Mouse (Mus musculus) embryonic stem cell, embryonic (primary cell): ENCODE measurements around the gene Slc26a10.
"Not testable (repeated sequence)": the region's sequence is repeated elsewhere in the genome, so short reads cannot be mapped to it uniquely, and the experiment has no call there.

Experiments
- CTCF ChIA-PET, 4 experiments: fragments of 300-600 bp in 2 of 4; fragments of 350-600 bp in 2 of 4; sonication (Branson Sonifier 250); formaldehyde crosslinking; loops; one replicate each; lab custom pipeline; 2022; ENCODE audit warnings: inconsistent platforms in 2 of 4; lab: Charles Lee
- POLR2A ChIA-PET, 4 experiments: fragments of 300-600 bp in 2 of 4; fragments of 350-600 bp in 2 of 4; sonication (Branson Sonifier 250); formaldehyde crosslinking; loops; one replicate each; lab custom pipeline; 2022; ENCODE audit warnings: antibody characterized with exemption in 4 of 4, inconsistent platforms in 1 of 4; lab: Charles Lee

Slc26a10 gene

DNA sequence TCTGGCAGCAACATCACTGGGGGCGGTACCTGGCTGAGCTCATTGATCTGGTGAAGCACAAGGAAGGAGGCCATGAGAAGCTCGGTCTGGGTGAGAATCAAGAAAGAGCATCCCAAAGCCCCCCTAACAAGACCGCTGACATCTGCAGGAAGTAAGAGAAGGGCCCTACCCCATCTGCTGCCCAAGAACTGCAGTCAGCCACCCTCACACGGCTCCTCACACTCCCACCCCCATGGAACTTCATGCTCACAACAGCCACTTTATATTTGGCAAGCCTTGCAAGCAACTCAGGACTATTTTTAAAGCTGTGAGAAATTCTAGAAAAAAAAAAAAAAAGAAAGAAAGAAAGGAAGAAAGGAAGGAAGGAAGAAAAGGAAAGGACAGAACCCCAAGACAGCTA is 28.5 kb upstream of the Slc26a10 start:
- ChIA-PET CTCF (interaction anchor here in 3 of 4 experiments (0.6 to 1.5 kb wide), 6 partner anchors 22 to 202 kb away, joined by 3 to 4 read pairs (median 3); no protein-coding TSS in a partner anchor), POLR2A (interaction anchor here in 3 of 4 experiments (0.6 to 5.0 kb wide), 49 partner anchors 8 to 828 kb away, joined by 3 to 71 read pairs (median 5); partner anchors contain the start of genes Arhgef25 (in 2 of the 3), Dctn2 (in 1 of the 3) and Os9 (in 1 of the 3))

DNA sequence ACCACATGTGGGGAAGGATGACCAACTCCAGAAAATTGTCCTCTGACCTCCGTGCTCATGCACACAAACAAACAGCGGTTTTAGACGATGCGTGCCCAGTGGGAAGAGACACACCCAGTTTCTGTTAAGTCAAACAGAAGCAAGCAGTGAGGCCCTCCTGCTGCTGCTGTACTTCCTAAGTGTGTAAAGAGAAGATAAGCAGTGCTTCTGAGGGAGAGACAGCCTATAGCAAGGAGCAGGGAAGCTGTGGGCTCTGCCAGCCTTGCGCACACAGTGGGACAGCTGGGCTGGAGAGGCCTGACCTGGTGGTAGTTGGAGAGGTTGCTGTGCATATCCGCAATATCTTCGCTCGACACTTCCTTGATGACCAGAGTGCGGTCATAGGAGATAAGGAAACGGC is 24.9 kb upstream of the Slc26a10 start:
- CTCF ChIA-PET: interaction anchor here in 3 of 4 experiments (0.6 to 1.2 kb wide), 3 partner anchors 18 to 1476 kb away, joined by 4 to 8 read pairs (median 8); partner anchors contain the start of gene Slc26a10 (in 1 of the 3)

DNA sequence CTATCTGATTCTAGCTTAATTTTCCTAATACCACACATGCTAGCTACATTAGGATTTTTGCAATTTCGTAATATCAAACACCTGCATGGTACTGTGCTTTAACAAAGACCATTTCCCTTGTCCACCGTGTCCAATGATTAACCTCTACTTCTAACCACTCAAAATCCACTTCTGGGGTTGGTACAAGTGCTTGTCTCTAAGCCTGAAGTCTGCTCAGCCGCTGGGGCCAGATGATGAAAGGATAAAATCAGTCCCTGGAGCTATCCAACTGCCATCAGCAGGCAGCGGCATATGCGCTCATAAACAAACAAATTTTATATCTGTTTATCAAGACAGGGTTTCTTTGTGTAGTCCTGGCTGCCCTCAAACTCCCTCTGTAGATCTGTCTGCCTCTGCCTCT is 24.1 kb upstream of the Slc26a10 start:
- POLR2A ChIA-PET: interaction anchor here in 3 of 4 experiments (0.7 to 2.2 kb wide), 9 partner anchors 10 to 52 kb away, joined by 3 to 14 read pairs (median 5); no protein-coding TSS in a partner anchor
- CTCF ChIA-PET: no interaction called here

More for the DNA sequence above, 24.9 kb upstream of the Slc26a10 start:
- POLR2A ChIA-PET: interaction anchor here in 2 of 4 experiments (0.6 to 1.0 kb wide), 2 partner anchors 11 to 15 kb away, joined by 3 read pairs; no protein-coding TSS in a partner anchor

DNA sequence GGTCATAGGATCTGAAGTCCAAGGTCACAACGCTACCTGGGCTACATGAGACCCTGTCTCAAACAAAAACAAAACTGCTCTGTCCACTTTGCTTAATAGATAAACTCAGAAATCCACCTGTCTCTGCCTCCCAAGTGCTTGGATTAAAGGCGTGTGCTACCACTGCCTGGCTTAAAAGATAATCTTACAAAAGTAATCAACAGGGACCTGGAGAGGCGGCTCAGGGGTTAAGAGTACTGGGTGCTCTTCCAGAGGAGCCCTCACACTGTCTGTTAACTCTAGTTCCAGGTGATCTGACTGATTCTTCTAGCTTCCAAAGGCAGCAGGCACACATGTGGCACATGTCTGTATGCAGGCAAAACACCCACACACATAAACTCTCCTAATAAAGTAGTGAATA is 22.7 kb upstream of the Slc26a10 start:
- ChIA-PET CTCF (interaction anchor here in 1 of 4 experiments (1.0 kb wide), 1 partner anchor 82 kb away, joined by 3 read pairs; the partner anchor contains the start of gene Os9), POLR2A (interaction anchor here in 3 of 4 experiments (0.6 to 7.9 kb wide), 12 partner anchors 7 to 388 kb away, joined by 3 to 71 read pairs (median 5); partner anchors contain the start of genes Pip4k2c (in 3 of the 3) and Slc26a10 (in 1 of the 3))

DNA sequence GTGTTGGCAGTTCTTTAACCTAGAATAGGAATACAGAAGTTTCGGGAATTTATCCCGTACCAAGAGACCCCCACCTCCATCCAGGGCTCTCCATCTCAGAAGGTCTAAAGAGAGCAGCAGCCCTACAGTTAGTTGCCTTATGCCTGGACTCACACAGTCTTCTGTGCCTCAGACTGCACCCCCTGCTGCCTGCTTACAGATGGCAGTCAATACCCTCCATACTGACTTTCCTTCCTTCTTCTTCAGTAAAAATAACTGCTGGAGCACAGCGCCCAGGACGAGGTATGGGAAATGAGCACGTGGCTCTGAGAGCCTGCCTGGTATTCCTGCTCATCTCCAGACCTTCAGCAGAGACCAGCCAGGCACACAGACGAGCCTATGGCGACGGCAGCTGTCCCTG is 19.8 kb upstream of the Slc26a10 start:
- ChIA-PET POLR2A (interaction anchor here in 2 of 4 experiments (1.0 to 7.9 kb wide), 4 partner anchors 10 to 134 kb away, joined by 3 to 71 read pairs (median 22); partner anchors contain the start of gene Pip4k2c (in 2 of the 2)), CTCF (interaction anchor here in 2 of 4 experiments (0.5 to 0.6 kb wide), 2 partner anchors 214 to 1073 kb away, joined by 4 to 6 read pairs; no protein-coding TSS in a partner anchor)

DNA sequence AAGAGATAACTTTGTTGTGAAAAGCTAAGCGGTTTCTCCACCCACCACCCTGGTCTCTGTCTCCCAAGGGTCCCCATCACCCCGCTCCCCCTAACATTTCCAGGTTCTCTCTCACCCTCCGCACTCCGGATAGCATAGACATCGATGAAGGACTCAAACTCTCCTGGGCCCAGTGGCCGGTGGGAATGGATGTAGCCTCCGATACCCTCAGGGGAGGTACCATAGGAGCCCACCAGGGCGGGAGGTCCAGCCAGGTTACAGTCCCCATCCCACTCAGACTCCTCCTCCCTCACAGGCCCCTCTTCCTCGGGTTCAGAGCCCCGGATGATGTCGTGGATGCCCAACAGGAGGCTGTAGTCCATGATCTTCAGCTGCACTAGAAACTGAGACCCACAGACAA is 19.0 kb upstream of the Slc26a10 start:
- ChIA-PET CTCF (interaction anchor here in 1 of 4 experiments (1.1 kb wide), 1 partner anchor 22 kb away, joined by 3 read pairs; no protein-coding TSS in a partner anchor), POLR2A (interaction anchor here in 2 of 4 experiments (1.0 to 7.9 kb wide), 7 partner anchors 9 to 135 kb away, joined by 3 to 71 read pairs (median 4); partner anchors contain the start of genes Pip4k2c (in 2 of the 2) and Arhgef25 (in 1 of the 2))

DNA sequence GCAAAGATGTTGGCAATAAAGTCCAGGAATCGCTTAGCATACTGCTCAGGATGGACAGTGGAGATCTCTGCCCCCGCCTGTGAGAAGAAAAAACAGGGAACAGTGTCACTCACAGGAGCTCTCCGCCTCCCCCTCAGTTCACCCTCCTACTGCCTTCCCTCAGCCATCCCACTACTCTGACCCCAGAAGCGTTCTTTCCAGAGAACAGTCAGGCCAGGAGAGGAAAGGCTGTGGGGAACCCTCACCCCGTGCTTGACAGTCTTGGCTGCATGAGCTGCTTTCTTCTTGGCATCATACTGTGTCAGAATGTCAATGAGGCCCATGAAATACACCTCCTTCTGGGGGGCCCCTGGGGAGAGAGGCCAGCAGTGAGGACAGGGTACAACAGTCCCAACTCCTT is 18.6 kb upstream of the Slc26a10 start:
- ChIA-PET CTCF (interaction anchor here in 1 of 4 experiments (0.7 to 1.1 kb wide), 2 partner anchors 22 to 83 kb away, joined by 3 read pairs; no protein-coding TSS in a partner anchor), POLR2A (interaction anchor here in 2 of 4 experiments (1.0 to 7.9 kb wide), 8 partner anchors 9 to 79 kb away, joined by 3 to 71 read pairs (median 4); partner anchors contain the start of genes Pip4k2c (in 2 of the 2) and Arhgef25 (in 1 of the 2))

DNA sequence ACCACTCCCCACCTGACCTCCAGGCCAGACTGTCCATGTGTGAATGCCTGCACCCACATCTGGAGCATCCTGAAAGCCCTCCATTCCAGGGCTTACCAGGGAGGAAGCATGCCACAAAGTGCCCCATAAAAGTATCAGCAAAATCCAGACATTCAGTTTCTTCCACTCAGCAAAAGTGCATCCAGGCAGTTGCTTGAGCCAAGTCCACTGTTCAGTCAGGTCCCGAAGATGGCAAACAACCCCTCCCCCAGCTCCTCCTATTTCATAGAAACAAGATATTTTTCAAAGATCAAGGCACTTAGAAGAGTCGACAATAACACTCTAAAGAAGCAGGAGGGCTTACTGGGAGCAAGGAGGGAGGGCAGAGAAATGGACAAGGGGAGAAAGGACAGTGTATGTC is 18.0 kb upstream of the Slc26a10 start:
- ChIA-PET CTCF (interaction anchor here in 1 of 4 experiments (0.7 to 1.1 kb wide), 2 partner anchors 21 to 84 kb away, joined by 3 read pairs; no protein-coding TSS in a partner anchor), POLR2A (interaction anchor here in 3 of 4 experiments (1.0 to 7.9 kb wide), 13 partner anchors 8 to 97 kb away, joined by 3 to 71 read pairs (median 4); partner anchors contain the start of genes Pip4k2c (in 3 of the 3), Arhgef25 (in 1 of the 3) and Slc26a10 (in 1 of the 3))

DNA sequence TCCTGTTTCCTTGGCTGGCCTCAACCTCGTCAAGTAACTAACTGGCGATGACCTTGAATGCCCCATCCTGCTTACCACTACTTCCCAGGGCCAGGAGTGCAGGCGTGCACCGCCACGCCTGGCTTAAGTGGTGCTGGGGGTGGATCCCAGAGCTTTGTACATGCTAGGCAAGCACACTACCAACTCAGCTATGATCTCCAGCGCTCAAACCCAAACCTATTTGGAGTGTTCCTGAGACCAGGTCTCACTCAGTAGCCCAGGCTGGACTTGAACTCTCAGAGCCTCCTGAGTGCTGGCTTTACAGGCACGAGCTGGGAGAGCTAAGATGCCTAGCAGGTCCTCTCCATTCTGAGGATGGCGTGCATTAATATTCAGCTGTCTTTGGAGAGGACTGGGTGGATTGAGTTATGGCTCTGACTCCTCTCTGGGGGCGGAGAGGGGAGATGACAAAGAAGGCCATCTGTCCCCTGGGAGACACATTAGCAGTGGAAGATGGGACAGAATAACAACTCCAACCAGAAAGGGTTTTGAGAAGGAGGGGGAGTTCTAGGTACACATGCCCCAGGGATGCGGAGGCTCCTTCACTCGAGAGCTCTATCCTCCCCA is 17.2 kb upstream of the Slc26a10 start:
- ChIA-PET POLR2A (interaction anchor here in 3 of 4 experiments (0.6 to 7.9 kb wide), 18 partner anchors 9 to 144 kb away, joined by 3 to 71 read pairs (median 4); partner anchors contain the start of genes Pip4k2c (in 3 of the 3), Gli1 (in 1 of the 3), Mars (in 1 of the 3) and Slc26a10 (in 1 of the 3)), CTCF (interaction anchor here in 2 of 4 experiments (0.6 to 1.9 kb wide), 3 partner anchors 13 to 469 kb away, joined by 3 to 6 read pairs (median 3); no protein-coding TSS in a partner anchor)

DNA sequence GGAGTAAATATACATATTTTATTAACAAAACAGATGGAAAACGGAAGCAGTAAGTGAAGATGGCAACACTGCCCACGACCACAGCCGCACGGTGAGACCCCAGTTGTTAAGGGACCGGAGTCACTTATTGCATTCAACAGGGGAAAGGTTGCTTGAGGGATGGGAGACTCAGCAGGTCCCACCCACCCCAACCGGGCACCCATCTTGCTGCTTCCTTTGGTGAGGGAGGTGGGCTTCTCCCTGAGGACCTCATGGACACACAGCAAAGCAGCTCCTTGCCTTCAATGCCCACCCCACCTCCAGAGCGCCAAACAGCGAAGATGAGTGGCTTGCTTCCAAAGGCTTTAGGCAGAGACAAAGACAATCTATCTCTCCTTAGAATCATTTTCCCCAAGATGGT is 16.7 kb upstream of the Slc26a10 start:
- ChIA-PET POLR2A (interaction anchor here in 3 of 4 experiments (0.9 to 7.9 kb wide), 15 partner anchors 13 to 145 kb away, joined by 3 to 71 read pairs (median 4); partner anchors contain the start of genes Pip4k2c (in 3 of the 3), Gli1 (in 1 of the 3), Mars (in 1 of the 3) and Slc26a10 (in 1 of the 3)), CTCF (interaction anchor here in 2 of 4 experiments (0.9 to 1.9 kb wide), 3 partner anchors 12 to 27 kb away, joined by 3 to 6 read pairs (median 6); no protein-coding TSS in a partner anchor)

DNA sequence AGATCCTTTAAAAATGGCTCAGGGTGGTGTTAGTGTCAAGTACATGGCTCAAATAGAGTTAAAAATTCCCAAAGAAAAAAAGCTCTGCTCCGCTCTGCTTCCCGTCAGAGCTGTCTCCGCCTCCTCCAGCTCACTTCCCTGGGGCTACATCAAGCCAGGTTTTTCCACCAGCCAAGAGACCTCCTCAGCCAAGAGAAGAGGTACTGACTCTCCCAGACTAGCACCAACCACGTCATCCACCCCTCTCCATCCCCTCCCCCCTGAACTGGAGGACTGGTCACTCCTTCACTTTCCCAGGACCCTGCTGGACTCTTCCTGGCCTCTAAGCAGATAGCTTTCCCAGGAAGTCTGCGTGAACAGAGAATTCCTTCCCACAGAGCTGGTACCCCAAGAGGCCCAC is 15.9 kb upstream of the Slc26a10 start:
- ChIA-PET POLR2A (interaction anchor here in 3 of 4 experiments (0.6 to 7.9 kb wide), 17 partner anchors 8 to 453 kb away, joined by 3 to 71 read pairs (median 5); partner anchors contain the start of genes Pip4k2c (in 2 of the 3), Slc26a10 (in 1 of the 3) and Tspan31 (in 1 of the 3)), CTCF (interaction anchor here in 2 of 4 experiments (0.7 to 1.9 kb wide), 4 partner anchors 26 to 136 kb away, joined by 3 to 7 read pairs (median 6); no protein-coding TSS in a partner anchor)

DNA sequence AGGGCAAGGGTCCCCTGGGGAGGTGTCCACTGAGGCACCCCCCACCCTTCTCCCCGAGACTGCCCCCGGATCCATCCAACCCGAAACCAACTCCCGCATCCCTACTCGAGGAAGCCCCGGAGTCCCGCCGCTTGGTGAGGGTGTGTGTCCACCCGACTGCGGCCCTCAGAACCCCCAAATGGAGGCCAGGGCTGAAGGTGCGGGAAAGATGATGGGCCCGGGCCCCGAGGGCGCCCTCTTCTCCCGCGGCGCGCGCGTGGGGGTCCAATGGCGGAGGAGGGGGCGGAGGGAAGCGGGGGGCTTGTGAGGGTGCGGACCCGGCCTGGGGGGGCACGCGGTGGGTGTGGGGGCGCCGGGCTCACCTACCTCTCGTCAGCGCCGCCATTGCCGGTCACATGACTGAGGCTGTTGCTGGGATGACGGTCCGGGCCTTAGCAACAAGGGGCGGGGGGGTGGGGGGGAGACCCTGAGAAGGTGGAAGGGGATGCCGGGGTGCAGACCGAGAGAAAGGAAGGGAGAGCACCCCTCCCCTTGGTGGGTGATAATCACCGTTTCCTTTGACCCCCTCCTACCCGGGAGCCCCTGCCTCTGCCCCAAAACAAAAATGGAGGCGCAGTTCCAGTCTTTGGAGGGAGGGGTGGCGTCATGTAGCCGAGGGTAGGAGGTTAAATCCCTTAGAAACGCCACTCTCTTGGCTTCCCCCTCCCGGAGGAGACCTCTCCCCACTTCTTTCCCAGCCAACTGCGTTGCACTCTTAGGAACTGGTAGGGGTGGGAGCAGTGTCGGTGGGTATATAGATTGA is 15.1 kb upstream of the Slc26a10 start, which contains the start of gene Dtx3:
TSS of gene Dtx3 (minus strand) at position 401 of the 802 bp plus-strand sequence.
- ChIA-PET CTCF (interaction anchor here in 3 of 4 experiments (0.6 to 1.9 kb wide), 7 partner anchors 9 to 1550 kb away, joined by 3 to 6 read pairs (median 4); no protein-coding TSS in a partner anchor), POLR2A (interaction anchor here in 3 of 4 experiments (0.7 to 7.9 kb wide), 28 partner anchors 8 to 144 kb away, joined by 3 to 71 read pairs (median 5); partner anchors contain the start of genes Pip4k2c (in 3 of the 3), Slc26a10 (in 1 of the 3) and Tspan31 (in 1 of the 3))

DNA sequence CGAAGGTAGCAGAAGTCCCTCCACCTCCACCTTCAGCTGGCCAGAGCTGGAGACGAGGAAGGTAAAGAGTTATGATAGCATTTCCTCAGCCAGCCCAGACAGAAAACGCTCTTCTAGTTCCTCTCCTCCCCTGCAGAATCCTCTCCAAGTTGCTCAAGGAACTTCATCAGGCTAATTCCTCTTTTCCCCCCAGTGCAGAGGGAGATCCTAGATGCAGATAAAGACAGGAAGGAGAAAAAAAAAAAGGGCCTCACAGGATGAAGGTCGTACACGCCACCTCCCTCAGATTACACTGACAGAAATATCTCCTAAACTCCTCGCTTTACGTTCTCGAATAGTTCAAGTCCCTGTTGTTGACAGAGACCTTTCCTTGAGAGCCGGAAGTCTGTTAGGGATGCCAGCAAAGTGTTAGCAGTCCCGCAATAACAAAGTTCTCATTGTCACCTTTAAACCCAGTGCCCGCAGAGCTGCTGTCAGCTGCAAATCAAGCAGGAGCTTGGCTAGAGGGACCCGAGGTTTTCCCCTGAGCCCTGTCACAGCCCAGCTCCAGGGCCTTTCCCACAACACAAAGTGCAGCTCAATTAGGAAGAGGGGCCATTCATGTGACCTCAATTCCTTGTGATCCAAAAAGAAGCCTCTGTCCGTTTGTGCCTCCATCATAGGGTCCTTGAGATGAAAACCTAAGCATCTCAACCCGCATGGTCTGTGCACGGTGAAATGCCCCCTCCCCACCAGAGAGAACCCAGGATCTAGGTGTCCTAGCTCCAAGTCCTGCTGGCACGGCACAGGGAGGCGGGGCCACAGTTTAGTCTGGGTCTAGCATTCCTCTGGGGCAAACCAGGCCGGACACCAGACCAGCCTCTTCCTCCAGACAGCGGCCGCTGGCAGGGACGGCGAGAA is 14.2 kb upstream of the Slc26a10 start:
- ChIA-PET POLR2A (interaction anchor here (0.6 to 3.4 kb wide), 31 partner anchors 9 to 459 kb away, joined by 3 to 27 read pairs (median 4); partner anchors contain the start of genes Pip4k2c (in 3 of the 4) and Slc26a10 (in 1 of the 4)), CTCF (interaction anchor here in 2 of 4 experiments (0.5 to 1.3 kb wide), 8 partner anchors 8 to 1551 kb away, joined by 3 to 6 read pairs (median 3); no protein-coding TSS in a partner anchor)

DNA sequence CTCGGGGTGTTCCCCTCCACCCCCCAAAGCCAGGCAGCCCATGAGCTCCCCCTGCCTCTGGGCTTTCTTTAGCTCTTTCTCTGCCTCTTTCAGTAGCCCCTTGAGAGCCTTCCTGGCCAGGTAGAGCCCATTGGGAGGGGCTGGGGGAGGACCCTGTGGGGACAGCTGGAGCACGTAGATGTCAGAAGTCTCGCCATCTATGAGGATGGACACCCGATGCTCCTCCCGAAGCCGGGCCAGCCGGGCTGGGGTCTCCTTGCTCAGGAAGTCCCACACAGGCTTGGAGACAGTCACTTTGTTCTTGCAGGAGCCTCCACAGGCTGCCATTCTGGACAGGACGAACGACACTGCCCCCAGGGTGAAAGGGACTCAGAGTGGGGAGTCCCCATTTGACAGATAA is 12.6 kb upstream of the Slc26a10 start:
- CTCF ChIA-PET: no interaction called here
- POLR2A ChIA-PET: interaction anchor here in 2 of 4 experiments (0.7 to 3.4 kb wide), 9 partner anchors 8 to 88 kb away, joined by 3 to 27 read pairs (median 9); partner anchors contain the start of gene Pip4k2c (in 2 of the 2)

DNA sequence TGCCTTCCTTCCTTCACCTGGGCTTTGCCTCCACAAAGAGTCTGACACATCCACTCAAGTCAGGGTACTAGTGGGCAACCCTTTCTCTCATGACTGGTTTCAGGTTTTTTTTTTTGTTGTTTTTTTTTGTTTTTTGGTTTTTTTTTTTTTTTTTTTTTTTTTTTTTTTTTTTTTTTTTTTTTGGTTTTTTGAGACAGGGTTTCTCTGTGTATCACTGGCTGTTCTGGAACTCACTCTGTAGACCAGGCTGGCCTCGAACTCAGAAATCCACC is 11.5 kb upstream of the Slc26a10 start:
- CTCF ChIA-PET: not testable (repeated sequence)
- POLR2A ChIA-PET: interaction anchor here in 1 of 4 experiments (1.3 to 3.6 kb wide), 6 partner anchors 9 to 98 kb away, joined by 3 to 14 read pairs (median 8); partner anchors contain the start of gene Pip4k2c
